Mouse (Mus musculus): ENCODE measurements around the gene Med12l. TPM values are rescaled to one million over a fixed set of nuclear protein-coding genes. Genes with fewer than 3 reads are reported as not detected.
A peak's percentile ranks its signal among the peaks of the same experiment; 100 is the strongest.
"Not testable (repeated sequence)": the region's sequence is repeated elsewhere in the genome, so short reads cannot be mapped to it uniquely, and the experiment has no call there.

Gene Med12l
- polyA plus RNA-seq, 1 experiment from 2014 or later = 2.9 TPM

DNA sequence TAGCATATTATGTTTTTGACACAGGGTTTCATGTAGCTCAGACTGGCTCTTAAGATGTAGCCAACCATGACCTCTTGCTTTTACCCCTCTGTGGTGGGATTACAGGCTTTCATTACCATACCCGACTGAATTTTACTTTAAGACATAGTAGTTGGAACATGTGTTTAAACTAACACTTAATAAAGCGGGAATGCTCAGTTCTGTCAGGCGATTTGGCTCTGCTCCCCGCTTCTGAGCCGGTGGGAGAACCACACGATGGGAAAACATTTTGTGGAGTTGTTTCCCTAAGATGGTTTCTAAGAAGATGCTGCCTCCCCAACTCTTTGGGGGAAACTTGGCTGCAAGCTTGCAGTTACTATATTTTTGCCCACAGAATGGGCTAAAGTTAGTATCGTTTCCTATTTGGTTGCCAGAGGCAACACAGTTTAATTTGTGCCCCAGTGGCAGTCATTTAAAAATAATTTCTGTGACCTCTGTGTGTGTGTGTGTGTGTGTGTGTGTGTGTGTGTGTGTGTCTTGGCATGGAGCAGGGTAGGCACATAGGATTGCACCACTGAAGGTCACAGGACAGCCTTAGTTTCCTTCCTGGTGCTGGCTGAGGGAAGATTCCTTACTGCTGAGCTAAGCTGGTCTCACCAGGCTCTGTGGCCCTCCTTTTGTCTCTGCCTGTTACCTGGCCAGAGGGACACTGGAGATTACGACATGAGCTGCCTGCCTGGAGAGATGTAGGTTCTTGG lies 61.1 kb downstream of the Med12l start:
- Histone ChIP-seq H3K36me3 (no peaks in the 10 kb centered on the region), H3K27ac (no peak overlapping the region), H3K4me3 (no peak overlapping the region), H3K9ac (no peak overlapping the region), H3K27me3 (no peaks in the 10 kb centered on the region), H3K4me1 (peaks cover 8% of the 10 kb centered on the region), H3K9me3 (no peaks in the 10 kb centered on the region), H3K4me2 (no peak overlapping the region)
- 51% methylated on average over 8 of the region's 8 CpGs for WGBS
- no peak for ATAC-seq (ENCODE audit: insufficient number of reproducible peaks, insufficient read depth, low FRiP score, low TSS enrichment, low read depth)

DNA sequence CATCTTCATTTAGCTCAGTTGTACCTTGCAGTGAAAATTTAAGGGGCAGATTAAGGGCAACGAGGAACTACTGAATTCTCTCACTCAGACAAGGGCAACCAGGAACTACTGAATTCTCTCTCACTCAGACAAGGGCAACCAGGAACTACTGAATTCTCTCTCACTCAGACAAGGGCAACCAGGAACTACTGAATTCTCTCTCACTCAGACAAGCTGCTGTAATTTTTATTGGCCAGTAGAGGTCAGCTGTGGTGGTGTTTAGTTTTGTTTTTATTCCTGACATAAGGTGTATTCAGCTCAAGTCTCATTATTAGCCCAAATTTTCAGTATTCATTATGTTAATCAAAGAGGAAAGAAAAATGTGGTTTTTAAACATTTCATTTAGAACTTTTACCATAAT lies 63.4 kb downstream of the Med12l start:
- not testable (repeated sequence) for H3K9ac ChIP-seq; H3K27ac ChIP-seq; H3K36me3 ChIP-seq; H3K9me3 ChIP-seq; H3K4me3 ChIP-seq; H3K4me2 ChIP-seq; ATAC-seq (ENCODE audit: insufficient number of reproducible peaks, insufficient read depth, low FRiP score, low TSS enrichment, low read depth); H3K4me1 ChIP-seq; H3K27me3 ChIP-seq
- WGBS = 88% methylated on average over 1 of the region's 1 CpGs

DNA sequence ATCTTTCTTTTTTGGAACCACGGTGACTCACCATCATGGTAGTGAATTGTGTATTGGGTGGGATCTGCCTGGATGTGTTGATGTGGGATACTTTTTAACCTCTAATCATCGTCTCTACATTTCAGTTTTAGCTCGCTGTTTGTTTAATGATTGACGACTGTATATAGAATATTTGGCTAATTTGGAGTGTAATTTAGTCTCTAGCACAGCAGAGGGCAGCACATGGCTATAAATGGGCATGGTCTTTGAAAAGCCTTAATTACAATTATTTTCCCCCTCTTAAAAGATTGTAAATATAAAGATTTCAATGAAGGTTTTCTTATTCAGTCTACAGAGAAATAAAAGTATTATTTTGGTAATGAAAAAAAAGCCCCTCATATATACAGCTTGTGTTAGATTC lies 71.7 kb downstream of the Med12l start:
- 56% methylated on average over 4 of the region's 4 CpGs for WGBS
- Histone ChIP-seq H3K9me3 (no peaks in the 10 kb centered on the region), H3K27me3 (no peaks in the 10 kb centered on the region), H3K4me2 (no peak overlapping the region), H3K9ac (no peak overlapping the region), H3K4me3 (no peak overlapping the region), H3K4me1 (peaks cover 12% of the 10 kb centered on the region), H3K36me3 (no peaks in the 10 kb centered on the region), H3K27ac (no peak overlapping the region)
- ATAC-seq (ENCODE audit: insufficient number of reproducible peaks, insufficient read depth, low FRiP score, low TSS enrichment, low read depth) = no peak

DNA sequence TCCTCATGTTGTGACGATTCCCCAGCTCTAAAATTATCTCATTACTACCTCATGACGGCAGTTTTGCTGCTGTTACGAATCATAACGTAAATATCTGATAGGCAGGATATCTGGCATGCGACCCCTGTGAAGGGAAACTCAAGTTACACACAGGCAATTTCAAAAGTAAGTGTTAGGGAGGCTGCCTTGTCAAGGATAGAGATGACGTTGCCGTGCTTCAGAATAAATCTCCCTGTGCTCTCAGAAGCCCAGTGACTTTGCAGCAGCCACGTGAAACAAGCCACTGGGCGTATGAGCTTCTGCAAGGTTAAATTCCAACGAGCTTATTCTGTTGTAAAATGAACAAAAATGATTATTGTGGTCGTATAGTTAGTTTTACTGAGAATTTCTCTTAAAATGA lies 73.0 kb downstream of the Med12l start:
- no peaks in the 10 kb centered on the region for H3K27me3 ChIP-seq
- no peak for ATAC-seq (ENCODE audit: insufficient number of reproducible peaks, insufficient read depth, low FRiP score, low TSS enrichment, low read depth)
- H3K9me3 ChIP-seq = no peaks in the 10 kb centered on the region
- H3K9ac ChIP-seq = no peak overlapping the region
- no peaks in the 10 kb centered on the region for H3K36me3 ChIP-seq
- H3K4me1 ChIP-seq = peaks cover 12% of the 10 kb centered on the region
- H3K27ac ChIP-seq = no peak overlapping the region
- no peak overlapping the region for H3K4me3 ChIP-seq
- H3K4me2 ChIP-seq = no peak overlapping the region
- 52% methylated on average over 11 of the region's 11 CpGs for WGBS

DNA sequence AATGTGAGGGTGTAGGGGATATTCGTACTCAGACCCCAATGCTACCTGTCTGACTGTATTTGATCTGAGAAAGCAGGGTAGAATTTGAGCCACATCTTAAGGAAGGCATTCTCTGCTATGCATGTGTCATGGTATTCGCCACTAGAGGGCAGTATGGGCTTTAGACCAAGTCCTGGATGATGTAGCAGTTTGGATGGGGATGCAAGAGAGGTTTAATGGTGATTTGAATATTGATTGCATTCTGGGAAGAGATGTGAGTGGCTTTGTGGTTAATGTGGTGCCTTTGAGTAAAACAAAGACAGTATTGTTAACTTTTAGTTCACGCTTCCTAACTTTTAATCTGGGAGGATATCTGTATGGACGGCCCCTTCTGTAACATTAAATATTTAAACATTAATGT lies 73.7 kb downstream of the Med12l start:
- no peaks in the 10 kb centered on the region for H3K9me3 ChIP-seq
- no peaks in the 10 kb centered on the region for H3K27me3 ChIP-seq
- no peak overlapping the region for H3K27ac ChIP-seq
- 36% methylated on average over 4 of the region's 4 CpGs for WGBS
- peaks cover 12% of the 10 kb centered on the region for H3K4me1 ChIP-seq
- no peaks in the 10 kb centered on the region for H3K36me3 ChIP-seq
- no peak overlapping the region for H3K4me2 ChIP-seq
- no peak overlapping the region for H3K4me3 ChIP-seq
- no peak for ATAC-seq (ENCODE audit: insufficient number of reproducible peaks, insufficient read depth, low FRiP score, low TSS enrichment, low read depth)
- H3K9ac ChIP-seq = no peak overlapping the region

DNA sequence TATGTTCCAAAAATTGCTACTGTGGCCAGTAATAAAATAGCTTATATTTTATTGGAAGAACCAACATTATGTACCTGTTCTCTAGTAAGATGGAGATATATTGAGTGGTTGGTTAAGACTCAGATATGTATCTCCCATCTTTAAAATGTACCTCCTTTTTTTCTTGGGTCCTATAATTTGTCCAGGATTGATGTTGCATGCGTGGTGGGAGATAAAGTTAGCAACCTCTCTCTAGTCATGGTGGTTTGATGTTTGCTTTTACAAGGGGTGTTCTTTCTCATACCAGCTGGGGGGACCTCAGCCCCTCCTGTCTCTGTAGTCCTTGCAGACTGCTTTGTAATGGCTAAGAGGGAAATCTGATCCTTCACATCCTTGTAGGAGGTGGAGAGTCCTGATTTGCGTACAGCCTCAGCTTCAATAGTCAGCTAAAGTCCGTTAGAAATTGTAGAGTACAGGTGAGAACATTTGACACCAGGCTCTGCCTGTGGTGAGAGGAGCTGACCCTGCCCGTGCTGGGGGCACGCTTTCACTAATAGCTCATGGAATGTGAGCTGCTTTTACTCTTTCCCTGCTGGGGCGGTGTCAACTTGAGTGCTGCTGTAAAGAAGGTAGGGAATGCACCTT lies 74.8 kb downstream of the Med12l start:
- H3K4me3 ChIP-seq = no peak overlapping the region
- H3K27ac ChIP-seq = no peak overlapping the region
- H3K4me2 ChIP-seq = 0 out of 2 replicates have a peak overlapping the region, but pooled peaks have one; percentile 1
- peaks cover 12% of the 10 kb centered on the region for H3K4me1 ChIP-seq
- H3K27me3 ChIP-seq = no peaks in the 10 kb centered on the region
- no peaks in the 10 kb centered on the region for H3K36me3 ChIP-seq
- WGBS = 11% methylated on average over 6 of the region's 6 CpGs
- 0 out of 2 replicates have a peak, but pooled peaks have one; percentile 43 for ATAC-seq (ENCODE audit: insufficient number of reproducible peaks, insufficient read depth, low FRiP score, low TSS enrichment, low read depth)
- H3K9me3 ChIP-seq = no peaks in the 10 kb centered on the region
- no peak overlapping the region for H3K9ac ChIP-seq

DNA sequence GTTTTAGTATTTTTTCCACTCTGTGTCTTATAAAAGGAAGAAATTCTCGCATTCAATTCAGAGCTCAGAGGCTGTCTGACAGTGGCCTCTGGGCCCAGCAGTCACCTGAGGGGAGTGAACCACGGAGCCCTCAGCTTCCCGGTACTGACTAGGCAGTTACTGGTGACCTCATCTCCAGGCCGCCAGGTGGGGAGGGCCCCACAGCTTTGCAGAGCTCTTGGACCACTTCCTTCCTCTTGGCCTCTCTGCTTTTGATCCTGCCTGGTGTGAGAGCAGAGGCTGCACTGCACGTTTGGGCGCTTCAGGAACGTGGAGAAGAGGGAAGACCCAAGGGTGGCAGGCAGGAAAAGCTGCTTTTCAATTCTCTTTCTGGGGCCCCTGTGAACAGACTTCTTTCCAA lies 75.3 kb downstream of the Med12l start:
- Histone ChIP-seq H3K27me3 (no peaks in the 10 kb centered on the region), H3K4me3 (no peak overlapping the region), H3K27ac (no peak overlapping the region), H3K36me3 (no peaks in the 10 kb centered on the region), H3K4me2 (0 out of 2 replicates have a peak overlapping the region, but pooled peaks have one; percentile 1), H3K9ac (0 out of 2 replicates have a peak overlapping the region, but pooled peaks have one; percentile 27), H3K4me1 (peaks cover 12% of the 10 kb centered on the region), H3K9me3 (no peaks in the 10 kb centered on the region)
- 0 out of 2 replicates have a peak, but pooled peaks have one; percentile 17 for ATAC-seq (ENCODE audit: insufficient number of reproducible peaks, insufficient read depth, low FRiP score, low TSS enrichment, low read depth)
- WGBS = 10% methylated on average over 7 of the region's 7 CpGs

DNA sequence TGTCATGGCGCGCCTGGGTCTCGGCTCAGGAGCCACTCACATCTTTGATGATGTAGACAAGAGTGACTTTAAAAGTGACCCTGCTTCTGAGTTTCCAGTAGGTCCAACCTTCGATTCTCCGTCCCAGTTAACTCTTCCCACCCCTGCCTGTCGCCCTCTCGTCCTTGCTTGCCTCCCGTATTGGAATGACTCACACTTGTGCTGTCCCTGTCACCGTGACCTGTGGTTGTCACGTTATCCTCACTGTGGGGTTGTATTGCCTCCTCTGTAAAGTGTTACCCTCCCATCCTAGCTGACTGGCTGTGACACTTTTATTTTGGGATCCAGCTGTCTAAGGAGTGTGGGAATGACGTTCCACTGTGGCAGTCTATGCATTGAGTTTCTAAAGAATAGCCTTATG lies 87.1 kb downstream of the Med12l start:
- no peak for ATAC-seq (ENCODE audit: insufficient number of reproducible peaks, insufficient read depth, low FRiP score, low TSS enrichment, low read depth)
- H3K27ac ChIP-seq = no peak overlapping the region
- H3K9me3 ChIP-seq = no peaks in the 10 kb centered on the region
- H3K36me3 ChIP-seq = no peaks in the 10 kb centered on the region
- no peak overlapping the region for H3K9ac ChIP-seq
- 0 out of 2 replicates have a peak, but pooled peaks cover 5% of the 10 kb centered on the region for H3K4me1 ChIP-seq
- H3K27me3 ChIP-seq = no peaks in the 10 kb centered on the region
- WGBS = 72% methylated on average over 11 of the region's 11 CpGs
- H3K4me3 ChIP-seq = no peak overlapping the region
- H3K4me2 ChIP-seq = no peak overlapping the region

DNA sequence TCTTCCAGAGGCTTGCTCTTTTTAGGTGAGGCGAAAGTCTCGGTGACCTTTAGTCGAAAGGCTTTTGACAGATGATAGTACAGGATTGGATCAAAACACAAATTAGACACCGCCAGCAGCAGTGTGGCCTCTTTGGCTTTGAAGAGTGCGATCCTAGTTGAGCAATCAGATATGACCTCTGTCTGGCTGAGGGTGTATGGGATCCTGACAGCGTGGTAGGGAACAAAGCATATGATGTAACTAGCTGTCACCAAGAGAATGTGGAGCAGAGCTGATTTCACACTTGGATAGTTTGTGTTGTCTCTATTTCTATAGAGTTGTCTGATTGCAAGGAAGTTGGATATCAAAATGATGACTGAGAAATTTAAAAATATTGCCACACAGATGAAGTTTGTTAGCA lies 91.8 kb downstream of the Med12l start:
- no peaks in the 10 kb centered on the region for H3K36me3 ChIP-seq
- H3K9me3 ChIP-seq = no peaks in the 10 kb centered on the region
- H3K9ac ChIP-seq = no peak overlapping the region
- WGBS = 78% methylated on average over 6 of the region's 6 CpGs
- H3K27me3 ChIP-seq = no peaks in the 10 kb centered on the region
- peaks cover 9% of the 10 kb centered on the region; the same call in 1 of the 2 replicates for H3K4me1 ChIP-seq
- no peak for ATAC-seq (ENCODE audit: insufficient number of reproducible peaks, insufficient read depth, low FRiP score, low TSS enrichment, low read depth)
- no peak overlapping the region for H3K4me2 ChIP-seq
- no peak overlapping the region for H3K27ac ChIP-seq
- H3K4me3 ChIP-seq = no peak overlapping the region

DNA sequence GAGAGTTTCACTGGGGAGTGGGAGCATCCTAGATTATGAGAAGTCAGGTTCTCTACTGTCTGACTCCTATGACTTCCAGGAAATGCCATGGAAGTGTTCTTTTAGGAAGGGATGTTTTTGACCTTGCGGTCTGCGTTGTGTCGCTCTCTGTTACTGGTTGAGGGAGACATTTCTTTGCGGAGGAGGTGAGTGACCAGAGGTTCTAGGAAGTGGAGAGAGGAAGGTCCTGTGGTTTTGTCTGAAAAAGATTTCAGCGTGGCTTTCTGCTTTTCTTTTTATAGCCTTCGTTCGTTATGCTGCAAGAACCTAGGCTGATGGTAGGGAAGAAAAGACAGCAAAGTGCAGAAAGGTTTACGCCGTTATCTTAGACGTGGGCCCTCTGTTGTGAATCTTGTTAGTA lies 92.9 kb downstream of the Med12l start:
- WGBS = 89% methylated on average over 10 of the region's 10 CpGs
- Histone ChIP-seq H3K4me2 (no peak overlapping the region), H3K27ac (no peak overlapping the region), H3K9ac (no peak overlapping the region), H3K4me1 (peaks cover 4% of the 10 kb centered on the region; the same call in 1 of the 2 replicates), H3K4me3 (no peak overlapping the region), H3K27me3 (no peaks in the 10 kb centered on the region), H3K9me3 (no peaks in the 10 kb centered on the region), H3K36me3 (no peaks in the 10 kb centered on the region)
- ATAC-seq (ENCODE audit: insufficient number of reproducible peaks, insufficient read depth, low FRiP score, low TSS enrichment, low read depth) = no peak

DNA sequence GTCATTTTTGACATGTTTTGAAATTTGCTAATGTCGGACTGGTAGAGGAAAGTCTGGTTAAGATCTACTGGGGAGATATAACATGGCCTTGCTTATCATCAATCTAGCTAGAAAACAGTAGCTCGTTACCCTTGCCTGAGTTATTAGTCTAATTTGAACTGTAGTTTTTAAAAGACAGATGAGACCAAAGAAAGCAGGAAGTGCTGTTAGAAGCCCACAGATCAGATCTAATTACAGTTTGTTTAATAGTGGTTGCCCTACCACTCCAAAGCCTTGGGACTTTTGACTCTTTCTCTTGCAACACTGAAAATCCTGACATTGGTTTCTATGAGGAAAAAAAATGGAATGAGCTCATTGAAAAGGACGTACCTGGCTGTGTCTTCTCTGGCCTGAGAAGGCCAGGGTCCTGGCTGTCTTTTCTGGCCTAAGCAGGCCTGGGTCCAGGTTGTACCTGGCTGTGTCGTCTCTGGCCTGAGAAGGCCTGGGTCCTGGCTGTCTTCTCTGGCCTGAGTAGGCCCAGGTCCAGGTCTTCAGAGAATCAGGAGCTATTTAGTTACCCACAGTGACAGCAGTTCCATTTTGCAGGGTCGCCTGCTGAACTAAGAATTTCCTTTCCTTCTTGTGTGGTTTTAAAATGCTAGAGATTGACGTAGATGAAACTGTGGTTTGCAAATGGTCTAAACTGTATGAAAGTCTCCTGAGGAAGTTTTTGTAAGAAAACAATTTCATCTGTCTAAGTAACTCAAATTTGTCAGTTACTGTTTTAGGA lies 95.8 kb downstream of the Med12l start, which contains the start of gene Gpr171:
Gpr171 (minus strand) TSS at position 604 of the 769 bp plus-strand sequence.
- no peak within 1 kb of the TSS for H3K4me3 ChIP-seq
- ATAC-seq (ENCODE audit: insufficient number of reproducible peaks, insufficient read depth, low FRiP score, low TSS enrichment, low read depth) = no peak
- no peak within 1 kb of the TSS for H3K27ac ChIP-seq
- no peaks in the 10 kb centered on the region for H3K9me3 ChIP-seq
- H3K9ac ChIP-seq = no peak within 1 kb of the TSS
- no peak within 1 kb of the TSS for H3K4me2 ChIP-seq
- no peaks in the 10 kb centered on the region for H3K27me3 ChIP-seq
- H3K36me3 ChIP-seq = no peaks in the 10 kb centered on the region
- H3K4me1 ChIP-seq = peaks cover 4% of the 10 kb centered on the region; the same call in 1 of the 2 replicates
- 68% methylated on average over 6 of the region's 6 CpGs for WGBS

Data from embryonic facial prominence, embryonic 13.5 days (tissue).